Mouse (Mus musculus) olfactory bulb, adult 2 months (tissue): ENCODE results near the gene Mapk3.

Source experiments
- CTCF ChIP-seq: fragments of 200-500 bp; IDR thresholded peaks from 2 replicates; pipeline ENCODE4 v1.5.1; 2012; ENCODE audit warnings: low read depth, mild to moderate bottlenecking, low read length, moderate library complexity; ENCODE audit not compliant: insufficient read depth
- POLR2A ChIP-seq: fragments of 200-500 bp; IDR thresholded peaks from 2 replicates; pipeline ENCODE4 v1.6.1; 2012; ENCODE audit warnings: mild to moderate bottlenecking, low read depth, low read length, moderate library complexity; ENCODE audit not compliant: insufficient read depth

DNA sequence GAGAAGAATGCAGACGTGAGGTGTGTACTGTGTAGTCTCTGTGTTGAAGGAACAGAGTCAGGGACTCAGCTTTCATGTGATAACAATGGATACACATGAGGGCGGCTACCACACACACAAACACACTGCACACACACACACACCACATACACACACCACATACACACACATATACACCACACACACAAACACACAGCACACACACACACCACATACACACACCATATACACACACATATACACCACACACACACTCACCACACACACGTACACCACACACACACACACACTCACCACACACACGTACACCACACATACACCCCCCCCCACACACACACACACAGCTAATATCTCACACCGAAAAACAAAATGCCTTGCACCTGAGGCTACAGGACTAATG is 17.9 kb upstream of the Mapk3 start:
- no peak for TF ChIP-seq CTCF
- no peak for TF ChIP-seq POLR2A
